Comparison of ENCODE assay signal across 8 mouse cellular contexts in genomic region chr2:92183613-92184076, GRCm38 (mm10).
DNase-seq lines count a peak whose midpoint lies in the region; ATAC-seq and TF ChIP-seq lines count a peak whose summit lies in the region.

No protein-coding gene starts in this region.

- peak; percentile 80 for TF ChIP-seq POLR2A in heart, adult 2 months (IDR thresholded peaks at IDR 0.05; ENCODE audit: insufficient read depth, low read depth, low read length)

- DNase-seq in 416B (ENCODE audit: low read depth), result peak; percentile 88
- DNase-seq in adrenal gland, postnatal 4 days (ENCODE audit: low spot score in 2 of 2), result peak; percentile 82 to 87
- DNase-seq in heart, adult 2 months, result peak; percentile 93 to 95
- DNase-seq in kidney, adult 8-10 months, result peak; percentile 91 to 92
- peak; percentile 95 for DNase-seq in midbrain, embryonic 14.5 days
- peak; percentile 82 for DNase-seq in spleen, adult 12 weeks (ENCODE audit: low spot score)

- H3K9ac ChIP-seq in embryonic facial prominence, embryonic 13.5 days, result peak overlapping the region; percentile 91
- H3K9ac ChIP-seq in heart, adult 2 months (ENCODE audit: low read depth, low read length), result peak overlapping the region; percentile 69
- peak overlapping the region; percentile 90 for H3K9ac ChIP-seq in limb, embryonic 12.5 days (replicated peaks)
- peak overlapping the region; percentile 81 for H3K9ac ChIP-seq in midbrain, embryonic 14.5 days (replicated peaks; ENCODE audit: low read length)

- H3K27me3 ChIP-seq in embryonic facial prominence, embryonic 13.5 days, result no peaks in the 10 kb centered on the region
- no peaks in the 10 kb centered on the region for H3K27me3 ChIP-seq in heart, adult 2 months (ENCODE audit: control insufficient read depth, insufficient read depth, low read length)
- H3K27me3 ChIP-seq in limb, embryonic 12.5 days, result no peaks in the 10 kb centered on the region
- no peaks in the 10 kb centered on the region for H3K27me3 ChIP-seq in midbrain, embryonic 14.5 days (ENCODE audit: control insufficient read depth, insufficient read depth, low read length)

- peak overlapping the region; percentile 75 for H3K4me2 ChIP-seq in embryonic facial prominence, embryonic 13.5 days
- peak overlapping the region; percentile 81 for H3K4me2 ChIP-seq in limb, embryonic 12.5 days
- peak overlapping the region; percentile 88 for H3K4me2 ChIP-seq in midbrain, embryonic 14.5 days (ENCODE audit: low read length)

- no peak for TF ChIP-seq CTCF in heart, adult 2 months (IDR thresholded peaks at IDR 0.05)

- intact Hi-C loops in heart, adult 2 months (cut with DNase I), result loop anchor here (5.0 kb wide), 3 partner anchors 126 to 249 kb away; partner anchors contain the start of gene Cry2

- WGBS in embryonic facial prominence, embryonic 13.5 days, result 0% methylated on average over 25 of the region's 40 CpGs
- WGBS in heart, adult 2 months, result under 1% methylated on average over 24 of the region's 40 CpGs
- 0% methylated on average over 29 of the region's 40 CpGs for WGBS in limb, embryonic 12.5 days
- WGBS in midbrain, embryonic 14.5 days, result 1% methylated on average over 33 of the region's 40 CpGs

- H3K79me2 ChIP-seq in heart, adult 2 months (replicated peaks; ENCODE audit: control insufficient read depth, insufficient read depth, low read length), result 0 out of 2 replicates have a peak, but pooled peaks cover 1% of the 10 kb centered on the region

- peaks cover 17% of the 10 kb centered on the region for H3K4me1 ChIP-seq in embryonic facial prominence, embryonic 13.5 days
- H3K4me1 ChIP-seq in heart, adult 2 months (ENCODE audit: control insufficient read depth, insufficient read depth, low read length), result peaks cover 4% of the 10 kb centered on the region
- peaks cover 24% of the 10 kb centered on the region for H3K4me1 ChIP-seq in limb, embryonic 12.5 days (replicated peaks)
- H3K4me1 ChIP-seq in midbrain, embryonic 14.5 days (ENCODE audit: control insufficient read depth, insufficient read depth, low read length), result peaks cover 35% of the 10 kb centered on the region

- TF ChIP-seq EP300 in heart, adult 2 months (IDR thresholded peaks at IDR 0.05; ENCODE audit: insufficient read depth, low read depth, low read length), result peak; percentile 20; the same call in 1 of the 2 replicates

- ATAC-seq in embryonic facial prominence, embryonic 13.5 days (ENCODE audit: insufficient number of reproducible peaks, insufficient read depth, low FRiP score, low TSS enrichment, low read depth), result peak; percentile 85
- ATAC-seq in limb, embryonic 12.5 days (ENCODE audit: insufficient number of reproducible peaks, insufficient read depth, low FRiP score, low TSS enrichment, low read depth), result peak; percentile 73
- peak; percentile 80 for ATAC-seq in midbrain, embryonic 14.5 days (ENCODE audit: low FRiP score, low TSS enrichment)

- H3K36me3 ChIP-seq in embryonic facial prominence, embryonic 13.5 days, result no peaks in the 10 kb centered on the region
- H3K36me3 ChIP-seq in heart, adult 2 months (ENCODE audit: control insufficient read depth, insufficient read depth, low read length), result peaks cover 13% of the 10 kb centered on the region
- H3K36me3 ChIP-seq in limb, embryonic 12.5 days, result no peaks in the 10 kb centered on the region
- H3K36me3 ChIP-seq in midbrain, embryonic 14.5 days (ENCODE audit: control insufficient read depth, insufficient read depth, low read length), result no peaks in the 10 kb centered on the region

- peak overlapping the region; percentile 75 for H3K4me3 ChIP-seq in embryonic facial prominence, embryonic 13.5 days
- peak overlapping the region; percentile 84 for H3K4me3 ChIP-seq in heart, adult 2 months
- peak overlapping the region; percentile 73 for H3K4me3 ChIP-seq in limb, embryonic 12.5 days (replicated peaks)
- H3K4me3 ChIP-seq in midbrain, embryonic 14.5 days (replicated peaks; ENCODE audit: low read depth, low read length), result peak overlapping the region; percentile 72

- H3K9me3 ChIP-seq in embryonic facial prominence, embryonic 13.5 days, result no peaks in the 10 kb centered on the region
- no peaks in the 10 kb centered on the region for H3K9me3 ChIP-seq in limb, embryonic 12.5 days
- no peaks in the 10 kb centered on the region for H3K9me3 ChIP-seq in midbrain, embryonic 14.5 days (ENCODE audit: control insufficient read depth, low read length)

- peak overlapping the region; percentile 100 for H3K27ac ChIP-seq in embryonic facial prominence, embryonic 13.5 days
- H3K27ac ChIP-seq in heart, adult 2 months, result peak overlapping the region; percentile 96
- peak overlapping the region; percentile 100 for H3K27ac ChIP-seq in limb, embryonic 12.5 days
- H3K27ac ChIP-seq in midbrain, embryonic 14.5 days (replicated peaks; ENCODE audit: low read depth, low read length), result peak overlapping the region; percentile 100

Comparison
In these comparisons a context has a peak if more than half of its experiments do, and no peak if none do; other contexts are left out.
1. Peak in every context shown above with its lines: DNase-seq, ATAC-seq, H3K4me3 ChIP-seq and H3K27ac ChIP-seq.